Mouse (Mus musculus): ENCODE measurements around the gene Cox4i1.

DNA sequence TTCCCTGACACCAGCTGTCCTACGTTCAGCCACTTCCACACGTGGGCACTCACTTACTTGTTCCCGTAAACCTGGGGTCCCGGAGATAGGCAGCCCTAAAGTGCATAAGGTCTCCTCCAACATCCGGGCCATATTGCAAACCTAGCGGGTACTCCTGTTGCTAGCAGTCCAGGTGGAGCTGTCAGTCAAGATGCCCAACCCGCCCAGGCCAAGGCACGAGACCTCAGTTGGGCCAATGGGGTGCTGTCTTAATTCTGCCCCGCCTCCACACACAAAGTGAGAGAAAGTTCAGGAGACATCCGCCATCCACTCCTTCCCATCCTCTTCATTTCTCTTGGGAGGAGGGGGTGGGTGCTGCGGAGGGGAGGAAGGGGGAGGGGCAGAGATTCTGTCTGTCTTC lies 41.6 kb upstream of the Cox4i1 start:
- TF ChIP-seq POLR2A (IDR thresholded peaks at IDR 0.05; ENCODE audit: borderline replicate concordance, extremely low read depth, low read depth, low read length) (no peak), CTCF (IDR thresholded peaks at IDR 0.05; ENCODE audit: insufficient read depth, low read length) (no peak)
